Comparison of ENCODE assay signal across 31 mouse cellular contexts in the genomic region with DNA sequence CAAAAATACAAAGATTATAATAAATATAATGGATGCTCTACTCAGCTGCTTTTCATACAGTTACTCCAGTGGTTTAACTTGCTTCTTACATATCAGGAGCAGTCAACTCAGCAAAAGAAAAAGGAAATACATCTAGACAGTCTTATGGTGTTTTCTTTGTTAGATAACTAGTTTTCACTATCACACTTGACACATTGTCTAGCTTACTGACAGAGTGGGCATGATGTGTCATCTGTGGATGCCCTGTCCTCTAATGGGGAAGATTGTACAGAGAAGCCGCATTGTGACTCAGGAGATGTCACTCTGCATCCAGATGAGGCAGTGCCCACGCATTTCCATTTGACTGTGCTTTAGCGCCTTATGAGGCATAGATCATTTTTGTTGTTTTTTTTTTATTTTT. TPM values are rescaled to one million over a fixed set of nuclear protein-coding genes. Genes with fewer than 3 reads are reported as not detected.
DNase-seq lines count a peak whose midpoint lies in the region; ATAC-seq and TF ChIP-seq lines count a peak whose summit lies in the region.
"Had no signal": no experiment of that assay in that cellular context is flagged by ENCODE, and none has a peak within 500 bp of the region (broad histone marks: within the 10 kb centered on the region; RNA-seq: fewer than 3 reads in every experiment).

No protein-coding gene starts in this region.

- WGBS in liver, embryonic 14.5 days (ENCODE audit: insufficient replicate concordance) = 31% methylated on average over 3 of the region's 3 CpGs
- 89% methylated on average over 3 of the region's 3 CpGs for WGBS in forebrain, embryonic 12.5 days

- peak; percentile 50 for DNase-seq in c-Kit-positive CD71-positive TER-119-negative erythroid progenitor cells, embryonic 14.5 days (ENCODE audit: low read depth)
- peak in 1 of 3 experiments; percentile 22 for DNase-seq in liver, embryonic 14.5 days (ENCODE audit: low read depth in 3 of 3, low spot score in 3 of 3)
- no peak for DNase-seq in urinary bladder, postnatal 4 days (ENCODE audit: low spot score in 2 of 2)
- DNase-seq in kidney, postnatal 4 days = no peak
- DNase-seq: adrenal gland, adult 8-10 months; cerebellum, adult 2 months; cerebellum, postnatal 36 days; gastrocnemius, postnatal 14 days; heart, postnatal 36 days; kidney, adult 8-10 months; layer of hippocampus, postnatal 36 days; lung, postnatal 36 days; right cerebral cortex, postnatal 4 days; thymus, postnatal 4 days had no signal

- no peaks in the 10 kb centered on the region for H3K9me3 ChIP-seq in megakaryocyte, embryonic 14.5 days
- H3K9me3 ChIP-seq in liver, embryonic 14.5 days (ENCODE audit: control insufficient read depth, low read length) = no peaks in the 10 kb centered on the region
- H3K9me3 ChIP-seq in forebrain, embryonic 12.5 days = no peaks in the 10 kb centered on the region
- H3K9me3 ChIP-seq: embryonic facial prominence, embryonic 13.5 days; forebrain, embryonic 10.5 days; heart, embryonic 10.5 days; heart, embryonic 15.5 days; hindbrain, embryonic 12.5 days; midbrain, embryonic 10.5 days; midbrain, embryonic 15.5 days; neural tube, embryonic 15.5 days had no signal

- no peak overlapping the region for H3K27ac ChIP-seq in liver, embryonic 14.5 days
- no peak overlapping the region for H3K27ac ChIP-seq in forebrain, embryonic 12.5 days
- H3K27ac ChIP-seq: embryonic facial prominence, embryonic 13.5 days; forebrain, embryonic 10.5 days; heart, embryonic 10.5 days; heart, embryonic 15.5 days; hindbrain, embryonic 12.5 days; kidney, postnatal 0 days; midbrain, embryonic 10.5 days; midbrain, embryonic 15.5 days; neural tube, embryonic 15.5 days had no signal

- ATAC-seq in megakaryocyte, adult 5-6 weeks (ENCODE audit: poor library complexity, severe bottlenecking) = no peak
- peak; percentile 84 for ATAC-seq in liver, embryonic 14.5 days (ENCODE audit: insufficient read depth)
- ATAC-seq in megakaryocyte-erythroid progenitor cell, adult 5-6 weeks (replicated peaks; ENCODE audit: low FRiP score, low TSS enrichment, poor library complexity, severe bottlenecking) = peak; percentile 100
- ATAC-seq in forebrain, embryonic 12.5 days (ENCODE audit: low FRiP score) = no peak
- ATAC-seq: activated CD4-positive, CD25-positive, alpha-beta regulatory T cell, adult 4 months; CD4-positive, CD25-positive, alpha-beta regulatory T cell, adult 4 months; forebrain, embryonic 16.5 days; intestine, embryonic 16.5 days; midbrain, embryonic 15.5 days had no signal

- no peak for TF ChIP-seq CTCF in liver, embryonic 14.5 days (IDR thresholded peaks at IDR 0.05; ENCODE audit: low read depth)

- peak; percentile 63 for TF ChIP-seq EP300 in liver, embryonic 14.5 days (IDR thresholded peaks at IDR 0.05; ENCODE audit: low read depth)

- H3K27me3 ChIP-seq in megakaryocyte, embryonic 14.5 days (replicated peaks) = no peaks in the 10 kb centered on the region
- no peaks in the 10 kb centered on the region for H3K27me3 ChIP-seq in liver, embryonic 14.5 days (ENCODE audit: control insufficient read depth, insufficient read depth, low read length)
- H3K27me3 ChIP-seq in forebrain, embryonic 12.5 days = no peaks in the 10 kb centered on the region
- H3K27me3 ChIP-seq: embryonic facial prominence, embryonic 13.5 days; heart, embryonic 15.5 days; hindbrain, embryonic 12.5 days; midbrain, embryonic 15.5 days; neural tube, embryonic 15.5 days had no signal

- H3K4me3 ChIP-seq in megakaryocyte, embryonic 14.5 days (replicated peaks) = peak overlapping the region; percentile 69
- H3K4me3 ChIP-seq in liver, embryonic 14.5 days (ENCODE audit: insufficient read depth in 1 of 2, low read depth in 2 of 2, low read length in 2 of 2) = no peak overlapping the region
- no peak overlapping the region for H3K4me3 ChIP-seq in forebrain, embryonic 12.5 days (replicated peaks)
- H3K4me3 ChIP-seq: embryonic facial prominence, embryonic 13.5 days; forebrain, embryonic 10.5 days; heart, embryonic 10.5 days; heart, embryonic 15.5 days; hindbrain, embryonic 12.5 days; midbrain, embryonic 10.5 days; midbrain, embryonic 15.5 days; neural tube, embryonic 15.5 days had no signal

- H3K4me1 ChIP-seq in megakaryocyte, embryonic 14.5 days = peaks cover 30% of the 10 kb centered on the region
- peaks cover 0 to 3% of the 10 kb centered on the region in 2 experiments; a peak in 2 of 4 replicates for H3K4me1 ChIP-seq in liver, embryonic 14.5 days (replicated peaks; ENCODE audit: control insufficient read depth in 2 of 2, insufficient read depth in 2 of 2, low read length in 1 of 2)
- no peaks in the 10 kb centered on the region for H3K4me1 ChIP-seq in forebrain, embryonic 12.5 days
- H3K4me1 ChIP-seq: embryonic facial prominence, embryonic 13.5 days; forebrain, embryonic 10.5 days; heart, embryonic 10.5 days; heart, embryonic 15.5 days; hindbrain, embryonic 12.5 days; midbrain, embryonic 10.5 days; midbrain, embryonic 15.5 days; neural tube, embryonic 15.5 days had no signal

- no peak overlapping the region for H3K4me2 ChIP-seq in liver, embryonic 14.5 days (ENCODE audit: low read depth)
- no peak overlapping the region for H3K4me2 ChIP-seq in forebrain, embryonic 12.5 days
- H3K4me2 ChIP-seq: embryonic facial prominence, embryonic 13.5 days; heart, embryonic 15.5 days; hindbrain, embryonic 12.5 days; midbrain, embryonic 15.5 days; neural tube, embryonic 15.5 days had no signal

- peaks cover 70% of the 10 kb centered on the region for H3K36me3 ChIP-seq in megakaryocyte, embryonic 14.5 days (replicated peaks; ENCODE audit: low read length)
- peaks cover 3% of the 10 kb centered on the region; the same call in 1 of the 2 replicates for H3K36me3 ChIP-seq in liver, embryonic 14.5 days (replicated peaks; ENCODE audit: control insufficient read depth, insufficient read depth, low read depth)
- H3K36me3 ChIP-seq in forebrain, embryonic 12.5 days (replicated peaks) = peaks cover 10% of the 10 kb centered on the region
- H3K36me3 ChIP-seq: midbrain, embryonic 10.5 days had no signal

- H3K9ac ChIP-seq in liver, embryonic 14.5 days (replicated peaks) = no peak overlapping the region
- no peak overlapping the region for H3K9ac ChIP-seq in forebrain, embryonic 12.5 days
- H3K9ac ChIP-seq: embryonic facial prominence, embryonic 13.5 days; heart, embryonic 15.5 days; hindbrain, embryonic 12.5 days; midbrain, embryonic 15.5 days; neural tube, embryonic 15.5 days had no signal

RNA-seq across cellular contexts. Expression of a gene that starts 32.1 kb away (rescaled TPM):
- polyA plus RNA-seq in megakaryocyte, embryonic 14.5 days (2012; ENCODE audit: insufficient read depth, low replicate concordance) = 2.9 and 4.4 TPM in 2 replicates
- 24.4 and 37.7 TPM in 2 replicates for total RNA-seq in megakaryocyte, adult 5-6 weeks (2015)
- 29.5 and 35.5 TPM in 2 replicates for total RNA-seq in megakaryocyte, adult 5-6 weeks (2017)
- 3.9 and 4.6 TPM in 2 replicates for polyA plus RNA-seq in liver, embryonic 14.5 days (2012; rRNA removed)
- polyA plus RNA-seq in liver, embryonic 14.5 days (2014; fragmentation: Nextera tagmentation; extraction: Ambion mirVana) = 3.1 and 5.4 TPM in 2 replicates
- 39.6 and 54.6 TPM in 2 replicates for total RNA-seq in megakaryocyte-erythroid progenitor cell, adult 5-6 weeks (2014; fragmentation: Nextera tagmentation)
- total RNA-seq in megakaryocyte-erythroid progenitor cell, adult 5-6 weeks (2017) = 24.3 and 29.9 TPM in 2 replicates
- 21.2 and 21.7 TPM in 2 replicates for polyA plus RNA-seq in forebrain, embryonic 12.5 days (2016; fragmentation: Nextera tagmentation; extraction: Ambion mirVana)

RNA-seq across cellular contexts. Expression of a gene that starts 34.3 kb away (rescaled TPM):
- 0.64 TPM in 1 of 2 replicates, not detected in the other for polyA plus RNA-seq in megakaryocyte, embryonic 14.5 days (2012; ENCODE audit: insufficient read depth, low replicate concordance)
- total RNA-seq in megakaryocyte, adult 5-6 weeks (2015) = 0.47 and 0.93 TPM in 2 replicates
- total RNA-seq in megakaryocyte, adult 5-6 weeks (2017) = 0.53 and 0.92 TPM in 2 replicates
- 1.0 and 1.5 TPM in 2 replicates for polyA plus RNA-seq in liver, embryonic 14.5 days (2012; rRNA removed)
- polyA plus RNA-seq in liver, embryonic 14.5 days (2014; fragmentation: Nextera tagmentation; extraction: Ambion mirVana) = 2.3 and 3.4 TPM in 2 replicates
- 6.2 and 9.8 TPM in 2 replicates for total RNA-seq in megakaryocyte-erythroid progenitor cell, adult 5-6 weeks (2014; fragmentation: Nextera tagmentation)
- 5.0 and 5.9 TPM in 2 replicates for total RNA-seq in megakaryocyte-erythroid progenitor cell, adult 5-6 weeks (2017)
- polyA plus RNA-seq in forebrain, embryonic 12.5 days (2016; fragmentation: Nextera tagmentation; extraction: Ambion mirVana) = 6.2 and 6.9 TPM in 2 replicates

Comparison
In these comparisons a context has a peak if more than half of its experiments do, and no peak if none do; other contexts are left out.
1. ATAC-seq: peak in liver, embryonic 14.5 days (single experiment) and megakaryocyte-erythroid progenitor cell, adult 5-6 weeks (single experiment); none in megakaryocyte, adult 5-6 weeks (single experiment) and forebrain, embryonic 12.5 days (single experiment).